Mouse (Mus musculus): ENCODE data around the gene Fat4.

Gene Fat4

DNA sequence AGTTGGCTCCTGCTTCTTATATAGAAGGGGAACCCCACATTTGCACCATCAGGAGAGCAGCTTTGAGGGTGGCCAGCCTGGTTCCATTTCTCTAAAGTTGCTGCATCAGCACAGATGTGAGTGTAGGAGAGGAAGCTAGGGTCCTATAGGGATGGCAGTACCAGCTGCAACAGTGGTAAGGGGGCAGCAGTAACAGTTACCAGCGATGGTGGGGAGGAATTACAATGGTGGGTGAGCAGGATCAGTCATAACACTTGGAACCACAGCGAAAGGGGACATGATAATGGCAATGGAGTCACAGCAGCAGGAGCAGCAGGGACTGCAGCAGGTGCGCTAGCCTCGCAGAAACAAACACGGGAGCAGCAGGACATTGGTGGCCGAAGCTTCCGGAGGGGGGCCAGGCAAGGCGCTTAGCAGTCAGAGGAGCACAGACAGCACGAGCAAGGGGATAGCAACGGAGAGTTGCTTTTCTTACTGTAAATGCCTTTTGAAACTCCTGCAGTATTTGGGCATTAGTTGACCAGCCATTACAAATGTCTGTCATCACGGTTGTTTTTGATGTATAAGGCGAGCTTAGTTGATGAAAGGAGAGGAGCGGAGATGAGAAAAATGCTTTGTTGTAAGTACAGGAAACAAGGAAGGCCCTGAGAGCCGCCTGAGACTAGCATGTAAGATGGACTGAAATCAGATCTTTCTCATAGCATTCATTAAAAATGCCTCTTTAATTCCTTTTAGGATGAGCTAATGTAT, 21.1 kb downstream of the Fat4 start:
- no peak for DNase-seq

- DNase-seq: no peak
These were observed 21.8 kb downstream of the Fat4 start for GRCm38 (mm10) chr3:38908426-38909111.

GRCm38 (mm10) chr3:38912768-38913487, 26.2 kb downstream of the Fat4 start:
- no peak for DNase-seq

- DNase-seq: no peak
These were observed 26.9 kb downstream of the Fat4 start for GRCm38 (mm10) chr3:38913488-38914105.

- no peak for DNase-seq
These were observed 32.2 kb downstream of the Fat4 start for GRCm38 (mm10) chr3:38918926-38919325.

- DNase-seq: no peak
These were observed 34.3 kb downstream of the Fat4 start for GRCm38 (mm10) chr3:38921031-38921430.

DNA sequence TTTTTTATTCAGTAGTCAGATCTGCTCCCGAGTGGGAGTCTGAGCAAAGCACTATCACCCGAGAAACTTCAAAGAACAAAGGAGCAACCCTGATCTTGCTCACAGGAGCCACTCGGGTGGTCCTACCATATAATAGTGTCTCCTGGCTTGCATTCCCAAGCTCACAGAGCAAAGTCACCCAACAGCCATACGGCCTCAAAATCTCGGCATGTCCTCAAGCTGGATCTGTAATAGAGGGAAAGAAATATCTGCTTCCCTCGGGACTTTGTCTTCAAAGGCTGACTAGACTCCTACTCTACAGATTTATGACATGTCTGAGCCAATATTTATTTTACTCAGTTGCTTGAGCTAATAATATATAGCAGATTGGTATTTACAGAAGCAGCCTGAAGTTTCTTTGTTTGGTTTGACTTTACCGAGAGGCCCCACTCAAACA, 36.5 kb downstream of the Fat4 start:
- DNase-seq: no peak

GRCm38 (mm10) chr3:38928076-38928686, 41.4 kb downstream of the Fat4 start:
- no peak for DNase-seq

DNA sequence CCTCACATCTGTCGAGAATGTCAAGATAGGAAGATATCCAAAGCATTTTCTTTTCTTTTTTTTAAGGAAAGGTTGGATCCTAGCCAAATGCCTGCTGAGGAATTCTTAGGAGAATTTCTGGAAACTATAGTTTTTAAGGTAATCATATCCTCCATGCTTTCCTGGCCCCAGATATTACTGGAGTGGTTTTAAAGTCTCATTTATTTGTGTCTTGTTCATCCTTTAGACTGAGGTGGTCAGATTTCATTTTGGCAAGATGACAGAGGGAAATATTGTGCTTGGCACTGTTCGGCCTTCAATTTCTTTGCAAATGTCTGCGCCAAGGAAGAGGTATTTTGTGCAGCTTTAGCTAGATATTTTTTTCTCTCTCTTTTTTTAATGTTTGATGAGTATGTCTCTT, 42.0 kb downstream of the Fat4 start:
- DNase-seq: no peak

DNA sequence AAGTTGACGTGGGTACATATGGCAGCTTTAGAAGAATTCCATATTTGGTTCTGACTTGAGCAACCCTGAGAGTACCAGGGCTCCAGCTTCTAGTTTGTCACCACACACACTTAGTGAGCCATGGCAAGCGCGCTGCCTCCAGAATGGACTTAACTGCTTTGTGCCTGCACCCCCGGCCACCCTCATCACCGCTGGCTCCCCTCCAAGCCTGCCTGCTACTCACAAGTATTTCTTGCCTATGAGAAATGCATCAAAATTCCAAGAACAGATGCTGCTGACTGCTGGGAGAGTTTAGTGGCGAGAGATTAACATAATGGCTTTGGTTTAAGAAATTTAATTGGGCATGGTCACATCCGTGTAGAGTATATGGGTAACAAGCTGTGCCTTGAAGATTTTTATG, 48.0 kb downstream of the Fat4 start:
- no peak for DNase-seq

DNA sequence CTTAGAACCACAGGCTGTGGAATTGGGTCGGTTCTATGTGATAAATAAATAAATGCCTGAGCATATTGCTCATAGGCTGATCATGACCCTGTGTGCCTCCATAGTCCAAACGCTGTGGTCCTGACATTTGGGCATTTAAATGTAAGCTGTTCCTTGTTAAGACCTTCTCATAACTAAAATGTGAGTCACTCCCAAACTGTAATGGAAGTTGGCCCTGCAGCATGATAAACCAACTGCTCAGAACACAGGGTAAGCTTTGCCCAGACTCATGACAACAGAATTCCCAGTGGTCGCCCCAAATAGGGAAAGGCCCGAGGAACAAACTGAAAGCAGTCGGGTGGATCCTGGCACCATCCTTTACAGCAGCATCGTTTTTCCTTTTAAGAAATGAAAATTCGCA, 49.7 kb downstream of the Fat4 start:
- DNase-seq: no peak

- peak; percentile 46 for DNase-seq
These were observed 50.4 kb downstream of the Fat4 start for GRCm38 (mm10) chr3:38937159-38937558.

DNA sequence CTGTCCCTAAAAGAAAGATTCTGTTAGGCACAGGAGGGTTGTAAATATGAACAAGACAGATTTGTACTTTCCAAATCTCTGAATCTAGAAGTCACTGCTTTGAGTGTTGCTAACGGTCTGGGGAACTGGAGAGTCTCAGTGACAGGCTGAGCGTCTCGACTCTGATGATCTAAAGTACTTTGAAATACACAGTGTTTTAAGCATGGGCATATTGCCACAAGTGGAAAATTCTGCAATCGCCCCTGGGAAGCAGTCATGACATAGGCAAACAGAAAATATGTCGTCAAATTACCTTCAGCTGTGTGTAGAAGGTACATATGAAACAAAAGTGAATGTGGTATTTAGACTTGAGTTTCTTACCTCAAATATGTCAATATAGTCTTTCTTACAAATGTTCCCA, 51.4 kb downstream of the Fat4 start:
- DNase-seq: no peak

DNA sequence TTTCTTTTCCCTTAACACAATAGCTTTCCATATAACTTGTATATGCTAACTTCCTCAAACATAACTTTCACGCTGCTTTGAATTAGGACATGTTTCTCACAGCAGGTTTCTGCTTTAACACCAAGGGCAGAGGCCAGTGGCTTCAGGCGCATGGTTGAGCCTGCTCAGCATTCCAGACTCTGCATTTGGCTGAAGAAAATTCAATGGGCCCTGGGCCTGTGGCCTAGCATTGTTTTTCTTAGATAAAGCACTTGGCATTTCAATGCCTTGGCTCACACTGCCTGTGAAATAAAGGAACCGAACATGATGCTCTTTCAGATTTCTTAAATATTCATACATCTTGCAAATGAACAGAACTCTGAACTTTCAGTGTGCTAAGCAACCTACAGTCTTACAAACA, 52.8 kb downstream of the Fat4 start:
- no peak for DNase-seq

DNA sequence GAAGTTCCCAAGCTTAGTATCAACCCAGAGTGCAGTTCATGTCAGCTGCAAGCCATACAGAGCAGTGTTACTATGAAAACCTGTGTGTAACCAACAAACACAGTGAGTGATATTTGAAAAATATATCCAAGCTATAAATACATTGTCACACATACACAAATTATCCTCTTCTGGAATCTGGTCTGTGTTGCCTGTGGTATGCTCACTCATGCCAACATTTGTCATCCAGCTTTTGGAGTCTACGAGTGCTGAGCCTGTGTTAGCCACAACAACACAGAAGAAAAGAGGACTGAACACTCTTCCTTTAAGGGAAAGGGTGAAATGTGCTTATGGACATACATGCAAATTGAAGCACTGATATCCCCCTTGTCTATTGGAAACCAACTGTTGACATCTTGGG, 53.6 kb downstream of the Fat4 start:
- no peak for DNase-seq

- no peak for DNase-seq
These were observed 58.4 kb downstream of the Fat4 start for GRCm38 (mm10) chr3:38945157-38945556.

DNA sequence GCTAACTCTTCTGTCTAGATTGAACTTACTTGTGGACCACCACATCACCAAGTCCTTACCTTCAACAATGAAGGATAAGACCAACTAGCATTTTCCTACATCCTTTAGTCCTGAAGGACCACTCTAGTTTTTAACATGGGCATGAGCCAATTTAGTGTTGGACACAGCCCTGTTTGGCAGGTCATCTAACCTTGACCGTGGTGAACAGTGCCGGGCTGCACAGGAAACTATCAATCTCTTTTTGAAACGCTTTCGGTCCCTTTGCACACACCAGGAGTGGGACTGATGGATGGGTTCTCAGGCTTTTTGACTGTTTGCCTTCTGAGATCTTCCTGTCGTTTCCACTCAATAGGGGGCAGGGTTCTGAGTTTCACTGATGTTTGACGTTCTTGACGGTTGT, 61.0 kb downstream of the Fat4 start:
- no peak for DNase-seq

- DNase-seq: no peak
These were observed 65.9 kb downstream of the Fat4 start for GRCm38 (mm10) chr3:38952602-38953001.

DNA sequence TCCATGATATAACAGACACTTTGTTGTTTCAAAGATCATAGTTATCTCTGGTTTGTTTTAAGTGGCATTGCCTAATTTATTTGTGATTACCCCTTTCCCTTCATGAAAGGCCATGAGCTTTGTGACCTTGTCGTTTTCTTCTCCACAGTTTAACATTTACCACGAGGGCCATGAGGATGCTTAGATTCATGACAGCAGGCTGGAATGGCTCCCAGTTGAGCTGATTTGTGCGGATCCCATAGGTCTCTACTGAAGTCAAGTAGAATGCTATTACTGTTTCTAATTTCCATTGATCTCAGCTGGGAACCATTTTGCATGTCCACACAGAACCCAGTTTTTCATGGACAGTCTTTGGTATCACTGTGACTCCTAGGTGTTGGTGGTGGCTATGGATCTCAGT, 67.5 kb downstream of the Fat4 start:
- DNase-seq: no peak

- no peak for DNase-seq
These were observed 69.4 kb downstream of the Fat4 start for GRCm38 (mm10) chr3:38956012-38956648.

GRCm38 (mm10) chr3:38957186-38957585, 70.4 kb downstream of the Fat4 start:
- DNase-seq: no peak

- DNase-seq: no peak
These were observed 75.6 kb downstream of the Fat4 start for GRCm38 (mm10) chr3:38962328-38962727.

DNA sequence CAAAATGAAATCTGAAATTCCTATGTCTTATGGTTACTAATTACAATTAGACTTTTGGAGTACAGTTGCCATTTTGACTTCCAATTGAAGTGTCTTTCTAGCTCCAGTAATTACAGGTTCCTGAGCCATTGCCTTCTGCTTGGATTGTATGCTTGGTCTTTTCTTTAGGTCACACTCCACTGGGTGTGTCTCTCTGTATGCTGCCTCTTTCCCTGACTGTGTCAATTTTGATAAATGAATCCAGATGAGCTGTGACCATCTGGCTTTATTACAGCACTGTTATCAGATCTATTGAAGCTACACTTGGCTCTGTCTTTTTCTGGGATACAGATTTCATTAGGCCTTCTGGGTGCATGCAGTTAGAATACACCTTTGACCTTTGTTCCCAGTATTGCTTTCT, 80.7 kb downstream of the Fat4 start:
- no peak for DNase-seq
